Mouse (Mus musculus) T-cell, adult 2 months (primary cell): ENCODE results near the gene Zfp420.
A peak's percentile ranks its signal among the peaks of the same experiment; 100 is the strongest.
"Not testable (repeated sequence)": the region's sequence is repeated elsewhere in the genome, so short reads cannot be mapped to it uniquely, and the experiment has no call there.

Experiments
- DNase-seq: peaks from one replicate; pipeline ENCODE4 v3.0.0; 2022; ENCODE audit warnings: low spot score

The Zfp420 gene

DNA sequence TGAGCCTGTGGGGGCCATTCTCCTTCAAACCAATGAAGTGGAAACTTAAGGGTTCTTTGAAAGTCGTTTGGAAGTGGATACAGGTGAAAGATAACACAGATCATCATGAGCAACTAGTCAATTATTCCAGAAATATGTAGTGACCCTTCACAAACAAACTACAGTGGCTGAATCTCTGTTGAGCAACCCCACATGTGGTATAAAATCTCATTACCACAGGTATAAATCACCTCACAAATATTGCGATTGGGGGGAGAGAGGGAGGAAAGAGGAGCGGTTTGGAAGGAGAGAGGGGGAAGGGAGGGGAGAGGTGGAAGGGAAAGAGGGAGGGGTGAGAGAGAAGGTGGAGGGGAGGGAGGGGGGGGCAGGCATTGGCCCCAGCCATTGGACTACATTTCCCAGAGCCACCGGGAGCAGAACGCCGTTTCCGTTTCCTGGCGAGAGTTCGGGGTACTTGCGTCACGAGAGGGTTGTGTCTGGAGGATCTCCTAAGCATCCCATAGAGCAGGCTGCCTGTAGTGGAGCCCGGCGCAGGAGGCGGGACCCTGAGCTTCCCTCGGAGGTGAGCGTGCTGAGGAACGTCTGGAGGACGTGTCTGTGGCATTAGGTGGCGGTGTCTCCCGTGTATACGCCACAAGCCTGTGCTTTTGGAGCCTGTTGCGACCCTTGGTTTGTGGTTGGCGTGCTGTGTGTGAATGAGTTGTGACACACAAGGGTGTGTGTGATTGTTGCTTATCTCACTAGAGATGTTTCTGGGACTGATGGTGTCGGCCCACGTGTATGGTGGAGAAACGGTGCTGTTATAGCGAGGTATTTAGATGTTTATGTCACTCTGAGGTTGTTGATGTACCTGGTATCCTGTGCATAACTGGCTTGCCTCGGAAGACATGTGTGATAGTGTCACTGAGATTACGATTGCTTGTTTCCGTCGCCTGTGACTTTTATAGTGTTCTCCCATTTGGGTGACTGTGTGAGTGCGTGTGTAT lies at the start of gene Zfp420:
TSS of gene Zfp420 (plus strand) at position 448 of the 986 bp plus-strand sequence.
- peak; percentile 89 for DNase-seq

DNA sequence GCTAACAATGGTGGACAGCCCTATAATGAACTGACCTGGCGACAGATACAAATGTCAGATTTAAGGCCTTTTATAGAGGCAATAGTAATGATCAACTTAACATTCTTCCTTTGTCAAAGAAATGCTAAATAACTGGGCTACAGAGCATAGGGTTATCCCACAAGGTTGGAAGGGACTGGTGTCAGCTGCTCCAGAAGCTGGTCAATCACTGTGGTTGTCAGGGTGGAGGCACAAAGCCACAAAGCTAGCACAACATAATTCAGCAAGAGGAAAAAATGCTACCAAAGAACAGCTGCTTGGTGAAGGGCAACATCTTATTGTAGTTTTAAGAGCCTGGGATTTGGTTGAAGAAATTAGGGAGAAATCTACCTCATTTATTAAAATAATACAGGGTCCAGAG lies 47.5 kb upstream of the Zfp420 start:
- no peak for DNase-seq

DNA sequence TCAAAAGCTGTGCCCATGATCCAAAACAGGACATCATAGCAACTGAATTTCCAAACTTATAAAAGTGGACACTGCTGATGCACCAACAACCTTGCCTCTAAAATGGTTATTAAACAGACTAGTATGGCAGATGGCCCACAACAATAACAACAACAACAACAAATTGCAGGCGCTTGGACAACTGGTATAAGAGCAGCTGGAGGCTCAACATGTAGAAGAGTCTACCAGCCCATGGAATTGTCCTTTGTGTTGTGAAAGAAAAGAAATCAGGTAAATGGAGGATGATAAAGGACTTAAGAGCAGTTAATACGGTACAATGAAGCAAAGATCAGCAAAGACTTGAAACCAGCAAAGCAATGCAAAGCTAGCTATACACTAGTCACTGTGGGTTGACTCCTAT lies 45.4 kb upstream of the Zfp420 start:
- DNase-seq = no peak

DNA sequence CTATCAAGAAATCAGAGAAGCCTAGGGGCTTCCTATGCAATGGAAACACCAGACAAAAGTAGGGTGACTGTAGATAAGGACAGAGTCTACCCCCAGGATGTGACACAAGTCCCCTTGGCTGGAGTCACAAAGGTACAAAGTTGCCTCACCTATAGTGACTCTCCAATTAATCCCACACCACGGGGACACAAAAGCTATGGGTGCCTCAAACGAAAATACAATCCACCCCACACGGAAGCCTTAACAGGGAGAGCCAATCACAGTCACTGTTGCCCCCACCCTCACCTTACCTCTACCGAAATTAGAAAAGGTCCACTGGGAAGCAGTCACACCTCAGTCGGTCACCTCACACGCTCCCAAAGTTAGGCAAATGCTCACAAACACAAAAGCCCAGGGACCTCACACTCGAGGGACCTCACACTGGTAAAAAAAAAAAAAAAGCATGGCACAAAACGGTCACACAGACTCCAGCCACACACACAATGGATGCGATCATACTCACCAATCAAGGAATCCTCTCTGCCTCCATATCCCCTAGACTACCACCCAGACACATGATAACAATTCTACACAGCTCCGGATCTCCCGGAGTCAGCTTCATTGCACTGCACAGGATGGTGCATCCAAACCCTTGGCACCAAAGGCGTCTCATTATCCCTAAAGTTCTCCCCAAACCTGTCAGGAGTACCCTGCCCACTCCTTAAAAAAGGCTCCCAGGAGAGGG lies 44.6 kb upstream of the Zfp420 start:
- DNase-seq = no peak

DNA sequence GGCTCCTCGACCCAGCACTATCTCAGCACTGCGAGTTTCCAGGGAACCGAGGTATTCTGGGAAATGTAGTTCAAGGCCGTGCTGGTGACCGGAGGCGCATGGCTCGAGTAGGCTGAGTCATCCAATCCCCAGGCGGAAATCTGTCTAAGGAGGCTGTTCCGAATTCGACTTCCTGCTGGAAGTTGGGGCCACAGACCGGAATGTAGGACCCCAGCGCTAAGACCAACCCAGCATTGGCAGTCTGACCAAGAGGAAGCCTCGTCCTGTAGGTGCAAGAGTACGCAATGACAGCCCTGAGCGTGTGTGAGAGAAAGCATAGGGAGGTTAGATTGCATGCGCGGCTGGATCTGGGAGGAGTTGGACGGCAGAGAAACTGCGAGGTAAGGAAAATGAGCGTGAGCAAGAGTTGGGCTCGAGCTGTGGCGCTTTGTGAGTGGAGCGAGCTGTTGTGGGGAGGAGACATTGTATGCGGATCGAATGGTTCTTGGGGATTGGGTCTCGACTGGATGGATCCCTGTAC lies 43.8 kb upstream of the Zfp420 start, which contains the start of gene Zfp790:
TSS of gene Zfp790 (plus strand) at position 205 of the 520 bp plus-strand sequence.
- DNase-seq = peak; percentile 85

DNA sequence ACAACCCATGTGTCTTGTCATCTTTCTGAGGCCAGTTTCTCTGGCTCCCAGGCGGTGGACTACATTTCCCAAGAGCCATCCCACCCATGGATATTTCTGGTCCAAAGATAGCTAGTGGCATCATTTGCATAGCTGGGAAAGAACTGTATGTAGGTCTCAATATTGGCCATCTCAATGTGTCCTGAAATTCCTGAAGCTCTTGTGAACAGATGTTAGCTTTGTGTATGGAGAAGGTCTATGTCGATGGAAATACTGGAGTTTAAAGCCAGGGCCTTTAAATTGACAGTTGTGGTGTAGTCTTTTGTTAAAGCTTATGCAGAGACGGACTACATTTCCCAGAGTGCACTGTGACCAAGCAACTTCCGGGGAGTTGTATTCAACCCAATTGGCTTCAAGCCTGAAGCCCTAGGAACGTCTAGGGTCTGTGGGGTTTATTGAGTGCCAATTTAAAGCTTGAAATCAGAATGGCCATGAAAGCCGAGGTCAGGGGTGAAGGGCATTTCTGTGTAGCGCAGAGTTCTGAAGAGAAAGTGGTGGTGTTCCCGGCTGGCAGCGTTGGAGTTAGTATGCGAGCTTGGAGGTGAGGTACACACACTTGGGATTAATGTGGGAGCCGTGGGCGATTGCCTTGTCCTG lies 41.0 kb upstream of the Zfp420 start:
- peak; percentile 80 for DNase-seq

DNA sequence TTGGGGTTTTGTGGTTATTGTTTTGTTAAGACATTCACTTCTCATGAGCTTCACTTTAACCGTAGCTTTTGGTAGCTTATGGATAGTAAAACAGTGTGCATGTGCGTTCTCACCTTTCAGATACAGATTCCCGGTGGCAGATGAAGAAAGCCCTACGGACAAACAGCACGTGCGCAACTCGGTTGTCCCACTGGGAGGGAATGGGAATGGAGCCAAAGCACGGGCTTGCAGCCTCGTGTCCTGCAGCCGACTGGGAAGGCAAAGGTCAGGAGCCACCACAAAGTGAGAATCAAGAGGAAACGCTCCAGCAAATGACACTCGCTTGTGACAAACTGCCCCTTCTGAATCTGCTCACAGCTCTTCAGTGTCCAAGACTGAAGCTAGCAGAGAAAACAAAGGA lies 31.8 kb upstream of the Zfp420 start:
- no peak for DNase-seq

DNA sequence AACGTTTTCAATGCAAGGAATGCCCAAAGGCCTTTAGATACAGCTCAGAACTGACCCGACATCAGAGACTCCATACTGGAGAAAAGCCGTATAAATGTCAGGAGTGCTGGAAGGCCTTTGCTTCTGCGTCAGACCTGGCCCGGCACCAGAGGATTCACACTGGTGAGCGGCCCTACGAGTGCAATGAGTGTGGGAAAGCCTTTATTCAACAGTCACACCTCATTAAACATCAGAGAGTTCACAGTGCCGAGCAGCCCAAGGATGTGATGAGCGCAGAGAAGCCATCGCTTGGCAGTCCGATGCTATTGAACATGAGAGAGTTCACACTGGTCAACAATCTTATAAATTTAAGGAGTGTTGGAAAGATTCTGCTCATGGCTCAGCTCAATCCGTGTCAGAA lies 30.0 kb upstream of the Zfp420 start:
- no peak for DNase-seq

DNA sequence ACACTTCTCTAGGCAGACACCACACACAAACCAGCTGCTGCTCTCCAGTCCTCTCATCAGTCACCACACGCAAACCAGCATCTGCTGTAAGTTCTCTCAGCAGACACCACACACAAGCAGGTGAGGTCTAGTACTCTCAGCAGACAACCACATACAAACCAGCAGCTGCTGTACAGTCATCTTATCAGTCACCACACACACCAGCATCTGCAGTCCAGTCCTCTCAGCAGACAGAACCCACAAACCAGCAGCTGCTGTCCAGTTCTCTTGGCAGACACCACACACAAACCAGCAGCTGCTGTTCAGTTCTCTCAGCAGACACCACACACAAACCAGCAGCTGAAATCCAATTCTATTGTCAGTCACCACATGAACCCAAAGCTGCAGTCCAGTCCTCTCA lies 23.0 kb upstream of the Zfp420 start:
- no peak for DNase-seq

DNA sequence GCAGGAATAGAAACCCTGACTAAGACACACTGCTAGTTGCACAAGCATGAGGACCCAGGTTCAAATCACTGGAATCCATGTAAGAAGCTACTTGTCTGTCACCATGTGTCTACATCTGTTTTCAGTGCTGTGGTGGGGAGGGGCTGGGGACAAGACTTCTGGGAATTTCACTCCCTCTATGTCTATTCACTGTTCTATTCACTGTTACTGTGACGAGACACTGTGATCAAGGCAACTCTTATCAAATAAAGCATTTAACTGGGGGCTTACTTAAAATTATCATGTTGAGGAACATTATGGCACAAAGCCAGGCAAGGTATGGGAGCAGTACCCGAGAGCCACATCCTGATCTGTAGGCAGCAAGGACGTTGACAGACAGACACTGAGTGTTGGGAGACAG lies 20.5 kb upstream of the Zfp420 start:
- no peak for DNase-seq

DNA sequence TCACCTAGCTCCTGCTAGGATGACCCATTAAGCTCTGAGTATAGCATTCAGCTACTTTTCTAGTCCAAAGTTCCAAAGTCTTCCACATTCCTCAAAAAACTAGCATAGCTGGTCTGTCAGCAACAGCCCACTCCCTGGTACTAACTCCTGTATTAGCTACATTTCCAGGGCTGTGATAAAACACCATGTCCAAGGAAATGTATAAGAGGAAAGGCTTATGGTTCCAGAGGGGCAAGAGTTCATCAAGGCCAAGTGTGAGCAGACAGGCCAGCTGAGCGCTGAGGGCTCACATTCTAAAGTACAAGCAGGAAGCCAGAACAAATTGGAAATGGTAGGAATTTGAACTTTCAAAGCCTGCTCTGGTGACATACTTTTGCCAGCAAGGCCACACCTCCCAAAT lies 17.7 kb upstream of the Zfp420 start:
- DNase-seq = no peak

DNA sequence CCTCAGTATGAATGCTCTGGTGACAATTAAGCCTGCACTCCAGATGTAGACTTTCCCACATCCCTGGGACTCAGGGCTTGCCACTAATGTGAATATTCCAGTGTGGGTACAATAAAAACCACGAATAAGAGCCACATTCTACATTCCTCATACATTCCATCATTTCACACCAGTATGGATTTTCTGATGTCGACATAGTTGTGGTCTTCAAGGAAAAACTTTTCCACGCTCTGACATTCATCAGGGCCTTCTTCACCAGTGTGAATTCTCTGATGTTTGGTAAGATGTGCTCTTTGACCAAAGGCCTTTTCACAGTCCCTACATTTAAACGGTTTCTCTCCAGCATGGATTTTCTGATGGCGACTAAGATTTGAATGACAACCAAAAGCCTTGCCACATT lies 15.2 kb upstream of the Zfp420 start:
- no peak for DNase-seq

DNA sequence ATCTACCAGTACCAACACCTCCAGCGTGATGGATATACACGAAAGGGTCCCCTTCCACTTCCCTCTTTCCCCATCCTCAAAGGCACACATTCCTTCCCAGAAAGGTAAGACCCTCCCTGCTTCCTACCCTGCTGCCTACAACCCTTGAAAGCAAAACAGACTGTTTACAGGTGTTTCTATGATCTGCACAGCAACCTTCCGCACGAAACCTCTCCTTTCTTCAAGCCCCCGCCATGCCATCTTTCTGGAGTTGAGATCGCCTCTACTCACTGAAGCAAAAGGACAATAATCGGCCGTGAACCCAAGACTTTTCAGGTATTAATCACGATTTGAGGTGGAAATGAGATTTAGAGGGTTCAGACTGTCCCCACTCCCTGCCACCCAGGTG lies 7.0 kb upstream of the Zfp420 start:
- DNase-seq = no peak

DNA sequence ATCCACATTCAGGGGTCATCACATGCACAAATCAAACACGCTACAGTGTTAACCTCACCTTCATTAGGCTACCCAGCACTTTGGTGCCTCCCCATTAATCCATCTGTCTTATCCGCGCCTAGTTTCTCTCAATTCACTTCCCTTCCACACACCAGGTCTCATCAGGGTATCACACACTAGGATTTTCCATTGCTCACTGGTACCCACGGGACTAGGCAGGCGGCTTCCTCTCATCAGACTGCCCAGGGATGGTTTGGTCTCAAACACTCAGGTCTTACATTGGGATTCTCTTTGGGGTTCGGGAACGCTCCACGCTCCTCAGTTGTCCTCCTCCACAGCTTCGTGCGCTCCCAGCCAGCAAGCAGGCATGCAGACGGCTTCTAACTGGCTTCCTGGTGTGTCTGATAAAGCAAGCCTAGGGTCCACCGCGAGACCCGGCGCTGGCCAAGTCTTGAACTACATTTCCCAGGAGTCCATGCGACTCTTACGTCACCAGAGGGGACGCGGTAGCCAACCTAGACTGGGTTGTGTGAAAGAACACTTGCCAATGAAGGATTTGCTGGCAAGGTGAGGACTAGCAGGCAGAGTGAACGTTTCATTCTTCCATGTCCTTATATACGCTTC lies 6.4 kb upstream of the Zfp420 start, which contains the start of gene Zfp940:
TSS of gene Zfp940 (minus strand) at position 451 of the 624 bp plus-strand sequence.
- peak; percentile 83 for DNase-seq

DNA sequence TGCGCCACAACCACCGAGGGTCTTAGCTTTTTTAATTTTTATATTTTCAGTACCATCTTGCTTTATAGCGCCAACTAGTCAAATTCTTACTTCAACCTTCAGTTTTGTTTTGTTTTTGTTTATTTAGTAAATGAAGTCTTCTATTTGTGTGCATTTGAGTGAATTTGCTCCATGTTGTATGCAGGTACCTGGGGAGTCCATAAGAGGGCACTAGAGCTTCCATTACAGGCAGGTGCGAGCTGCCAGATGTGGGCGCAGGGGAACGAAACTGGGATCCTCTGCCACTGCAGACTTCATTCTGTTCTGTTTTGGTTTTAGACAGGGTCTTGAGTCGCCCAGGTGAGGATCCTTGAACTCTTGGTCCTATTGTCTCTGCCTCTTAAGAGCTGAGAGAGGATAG lies 1.9 kb downstream of the Zfp420 start:
- DNase-seq = no peak

DNA sequence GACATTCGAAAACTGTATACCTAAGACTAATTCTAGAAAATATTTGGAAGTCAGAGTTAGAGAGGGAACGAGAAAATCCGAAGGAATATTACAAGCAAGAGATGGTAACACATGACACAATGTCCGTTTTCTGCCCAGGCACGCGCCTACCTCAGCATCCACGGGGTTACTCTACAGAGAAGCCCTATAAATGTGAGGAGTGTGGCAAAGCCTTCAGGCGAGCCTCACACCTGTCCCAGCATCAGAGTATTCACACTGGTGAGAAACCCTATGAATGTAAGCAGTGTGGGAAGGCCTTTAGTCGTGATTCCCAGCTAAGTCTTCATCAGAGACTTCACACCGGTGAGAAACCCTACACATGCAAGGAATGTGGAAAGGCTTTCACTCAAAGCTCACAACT lies 14.5 kb downstream of the Zfp420 start:
- no peak for DNase-seq

DNA sequence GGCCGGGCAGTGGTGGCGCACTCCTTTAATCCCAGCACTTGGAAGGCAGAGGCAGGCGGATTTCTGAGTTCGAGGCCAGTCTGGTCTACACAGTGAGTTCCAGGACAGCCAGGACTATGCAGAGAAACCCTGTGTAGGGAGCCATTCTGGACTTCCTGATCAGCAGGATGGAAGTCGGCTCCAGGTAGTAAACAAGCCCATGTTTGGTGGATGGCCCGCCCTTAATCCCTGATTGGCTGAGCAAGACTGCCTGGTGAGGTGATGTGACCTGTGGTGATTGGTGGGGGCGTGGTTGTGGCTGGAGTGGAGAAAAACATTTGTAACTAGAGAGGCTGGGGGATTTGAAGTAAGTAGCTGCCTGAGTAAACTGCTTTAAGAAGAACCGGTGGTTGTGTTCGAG lies 17.8 kb downstream of the Zfp420 start:
- DNase-seq = not testable (repeated sequence)

DNA sequence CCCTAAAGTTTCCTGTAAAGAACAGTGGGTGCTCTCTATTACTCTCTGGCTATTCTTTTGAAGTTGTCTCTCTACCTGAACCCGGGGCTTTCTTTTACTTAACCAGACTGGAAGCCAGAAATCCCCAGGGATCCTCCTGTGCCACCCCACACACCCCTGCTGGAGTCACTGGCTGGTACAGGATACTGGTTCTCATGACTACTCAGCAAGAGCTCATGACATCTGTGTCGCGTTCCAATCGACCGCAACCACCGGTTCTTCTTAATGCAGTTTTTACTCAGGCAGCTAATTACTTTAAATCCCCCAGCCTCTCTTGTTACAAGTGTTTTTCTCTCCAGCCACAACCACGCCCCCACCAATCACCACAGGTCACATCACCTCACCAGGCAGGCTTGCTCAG lies 20.3 kb downstream of the Zfp420 start:
- no peak for DNase-seq

DNA sequence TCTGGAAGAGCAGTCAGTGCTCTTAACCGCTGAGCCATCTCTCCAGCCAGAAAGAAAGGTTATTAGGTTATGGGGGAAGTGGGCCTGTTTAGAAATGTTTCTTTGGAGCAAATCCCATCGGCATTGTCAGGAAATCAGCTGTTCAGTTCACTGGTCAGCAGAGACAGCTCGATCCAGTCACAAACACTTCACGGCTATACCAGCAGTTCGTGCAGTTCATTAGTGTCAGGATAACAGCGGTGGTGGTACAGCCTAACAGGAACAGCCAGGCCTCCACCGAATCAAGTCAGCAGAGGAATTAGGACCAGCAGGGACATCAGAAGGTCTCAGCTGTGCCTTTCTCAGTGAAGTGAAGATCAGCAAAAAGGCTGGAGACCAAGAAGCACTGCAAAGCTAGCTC lies 21.1 kb downstream of the Zfp420 start:
- no peak for DNase-seq

DNA sequence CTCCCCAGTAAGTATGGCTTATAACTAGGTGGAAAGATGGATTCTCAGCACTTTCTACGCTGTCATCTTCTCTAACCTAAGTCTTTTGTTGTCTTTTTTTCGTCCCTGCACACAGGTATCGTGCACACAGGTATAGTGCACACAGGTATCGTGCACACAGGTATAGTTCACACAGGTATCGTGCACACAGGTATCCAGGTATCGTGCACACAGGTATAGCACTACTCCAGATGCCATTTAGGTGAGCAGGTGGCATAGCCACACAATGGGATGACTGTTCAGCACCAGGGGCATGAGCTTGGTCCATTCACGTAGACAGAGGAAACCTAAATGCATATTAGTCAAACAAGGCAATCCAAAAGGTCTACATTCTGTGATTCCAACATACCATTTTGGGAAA lies 30.7 kb downstream of the Zfp420 start:
- no peak for DNase-seq

DNA sequence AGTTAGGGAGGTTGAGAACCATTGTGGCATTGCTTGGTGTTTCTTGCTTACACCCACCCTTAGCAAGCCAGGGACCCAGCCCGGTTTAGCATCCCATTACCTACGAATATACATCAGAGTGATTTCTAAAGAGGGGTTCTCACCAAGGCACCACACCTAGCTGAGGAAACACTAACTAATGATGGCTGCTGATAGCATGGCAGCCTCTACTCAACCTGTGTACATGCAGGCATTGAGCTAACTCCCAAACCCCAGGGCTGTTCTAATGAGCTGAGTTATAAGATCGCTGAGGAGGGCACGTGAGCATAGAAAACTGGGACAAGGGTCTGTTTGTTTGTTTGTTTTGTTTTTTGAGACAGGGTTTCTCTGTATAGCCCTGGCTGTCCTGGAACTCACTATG lies 33.0 kb downstream of the Zfp420 start:
- DNase-seq = no peak

DNA sequence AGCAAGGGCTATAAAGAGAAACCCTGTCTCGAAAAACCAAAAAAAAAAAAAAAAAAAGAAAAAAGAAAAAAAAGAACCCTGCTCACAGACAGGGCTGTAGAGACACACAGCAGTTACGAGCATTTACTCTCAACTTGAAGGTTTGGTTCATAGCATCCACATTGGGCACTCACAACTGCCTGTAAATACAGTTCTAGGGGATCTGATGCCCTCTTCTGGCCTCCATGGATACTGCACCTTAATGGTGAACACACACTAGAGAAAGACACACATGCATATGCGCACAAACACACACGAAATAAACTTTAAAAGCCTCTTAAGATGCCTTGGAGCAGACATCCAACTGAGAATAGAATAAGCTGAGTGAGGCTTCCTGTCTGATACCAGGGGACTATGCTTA lies 38.6 kb downstream of the Zfp420 start:
- DNase-seq = no peak
